Mouse (Mus musculus) megakaryocyte-erythroid progenitor cell, adult 5-6 weeks (primary cell): ENCODE results near the gene Peg12. TPM values are rescaled to one million over a fixed set of nuclear protein-coding genes. Genes with fewer than 3 reads are reported as not detected.

Experiments used
- total RNA-seq, 2 experiments: library from RNA; stranded (forward) in 1 of 2; stranded (reverse) in 1 of 2; fragments of 200-1000, 215-1000 nt in 1 of 2; fragments of >200 nt in 1 of 2; fragmentation: Nextera tagmentation in 1 of 2; gene quantifications; 2 replicates each; pipeline ENCODE4 v1.2.3; 2014 to 2017

The Peg12 gene
- total RNA-seq, 2 experiments from 2014 or later: 0.61 to 3.8 TPM

Other genes starting within 250 kb of the Peg12 start
- gene Ndn, start 117.9 kb downstream of the Peg12 start, total RNA-seq (2014; fragmentation: Nextera tagmentation): 0.35 TPM in 1 of 2 replicates, not detected in the other
- gene Ndn, start 117.9 kb downstream of the Peg12 start, total RNA-seq (2017): not detected in 2 replicates
- not detected in 2 replicates for gene Magel2, start 87.5 kb downstream of the Peg12 start, total RNA-seq (2014; fragmentation: Nextera tagmentation)
- gene Magel2, start 87.5 kb downstream of the Peg12 start, total RNA-seq (2017): not detected in 2 replicates
- 0.37 and 1.7 TPM in 2 replicates for gene Mkrn3, start 44.4 kb downstream of the Peg12 start, total RNA-seq (2014; fragmentation: Nextera tagmentation)
- 0.34 and 0.70 TPM in 2 replicates for gene Mkrn3, start 44.4 kb downstream of the Peg12 start, total RNA-seq (2017)